Mouse (Mus musculus) adrenal gland, postnatal 36 days (tissue): Measurements from ENCODE around the gene Tedc1. TPM values are rescaled to one million over a fixed set of nuclear protein-coding genes. Genes with fewer than 3 reads are reported as not detected.
"Not testable (repeated sequence)": the region's sequence is repeated elsewhere in the genome, so short reads cannot be mapped to it uniquely, and the experiment has no call there.

Source experiments
- DNase-seq, 2 experiments: peaks; one replicate each; pipeline ENCODE4 v3.0.0; 2021; ENCODE audit warnings: mixed read lengths in 1 of 2
- total RNA-seq, 2 experiments: library from RNA; stranded (reverse); gene quantifications; 2 replicates each; pipeline ENCODE4 v1.2.3; 2021

Tedc1 gene
- total RNA-seq, 2 experiments from 2014 or later, result 1.7 TPM

DNA sequence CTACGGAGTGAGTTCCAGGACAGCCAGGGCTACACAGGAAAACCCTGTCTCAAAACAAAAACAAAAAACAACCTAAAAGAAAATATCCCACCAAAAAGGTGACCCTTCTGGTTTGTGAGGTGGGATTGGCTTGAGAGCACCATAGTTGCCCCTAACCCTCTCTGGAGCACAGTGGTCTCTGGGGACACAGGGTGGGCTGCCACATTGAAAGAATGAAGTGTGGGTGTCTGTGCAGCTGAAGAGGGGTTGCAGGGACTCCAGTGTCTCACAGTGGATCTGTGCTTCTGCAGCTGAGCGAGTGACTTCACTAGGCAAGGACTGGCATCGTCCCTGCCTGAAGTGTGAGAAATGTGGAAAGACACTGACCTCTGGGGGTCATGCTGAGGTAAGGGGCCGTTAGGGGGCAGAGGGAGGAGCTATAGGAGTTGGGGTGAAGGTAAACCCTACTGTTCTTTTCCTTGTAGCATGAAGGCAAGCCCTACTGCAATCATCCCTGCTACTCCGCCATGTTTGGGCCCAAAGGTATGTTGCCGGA, 3.2 kb upstream of the Tedc1 start:
- no peak for DNase-seq

DNA sequence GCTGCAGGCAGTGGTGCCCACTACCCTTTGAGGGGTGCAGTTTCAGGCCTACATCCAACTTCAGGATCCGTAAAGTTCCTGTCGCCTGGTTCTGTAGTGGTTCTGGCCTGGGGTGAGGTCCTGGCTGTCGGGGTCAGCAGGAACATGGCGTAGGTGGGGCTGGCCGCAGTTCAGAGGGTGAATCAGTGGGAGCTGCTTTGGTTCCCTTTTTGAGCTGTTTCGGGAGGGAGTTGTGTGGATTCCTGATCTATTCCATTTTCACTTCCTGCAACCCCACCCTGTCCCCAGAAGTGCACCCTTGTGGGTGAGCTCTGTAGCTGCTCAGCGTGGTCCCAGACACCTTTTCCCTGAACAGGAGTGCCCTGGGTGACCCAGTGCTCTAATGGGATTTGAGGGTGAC, 2.2 kb upstream of the Tedc1 start:
- DNase-seq, result no peak

DNA sequence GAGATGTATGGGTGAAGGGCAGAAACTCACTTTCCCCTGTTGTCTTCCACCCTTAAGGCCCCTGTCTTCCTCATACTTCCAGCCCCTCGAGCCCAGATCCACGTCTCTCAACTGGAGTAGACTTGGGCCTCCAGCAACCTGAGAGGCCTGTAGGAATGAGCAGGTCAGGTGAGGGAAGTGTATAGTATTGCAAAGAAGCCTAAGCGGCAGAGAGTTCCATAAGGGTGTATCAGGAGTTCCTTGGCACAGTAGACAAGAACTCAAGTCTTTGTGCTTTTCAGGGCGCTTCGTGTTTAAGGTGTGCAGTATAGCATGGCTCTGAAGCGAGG, 1.5 kb upstream of the Tedc1 start:
- no peak for DNase-seq

DNA sequence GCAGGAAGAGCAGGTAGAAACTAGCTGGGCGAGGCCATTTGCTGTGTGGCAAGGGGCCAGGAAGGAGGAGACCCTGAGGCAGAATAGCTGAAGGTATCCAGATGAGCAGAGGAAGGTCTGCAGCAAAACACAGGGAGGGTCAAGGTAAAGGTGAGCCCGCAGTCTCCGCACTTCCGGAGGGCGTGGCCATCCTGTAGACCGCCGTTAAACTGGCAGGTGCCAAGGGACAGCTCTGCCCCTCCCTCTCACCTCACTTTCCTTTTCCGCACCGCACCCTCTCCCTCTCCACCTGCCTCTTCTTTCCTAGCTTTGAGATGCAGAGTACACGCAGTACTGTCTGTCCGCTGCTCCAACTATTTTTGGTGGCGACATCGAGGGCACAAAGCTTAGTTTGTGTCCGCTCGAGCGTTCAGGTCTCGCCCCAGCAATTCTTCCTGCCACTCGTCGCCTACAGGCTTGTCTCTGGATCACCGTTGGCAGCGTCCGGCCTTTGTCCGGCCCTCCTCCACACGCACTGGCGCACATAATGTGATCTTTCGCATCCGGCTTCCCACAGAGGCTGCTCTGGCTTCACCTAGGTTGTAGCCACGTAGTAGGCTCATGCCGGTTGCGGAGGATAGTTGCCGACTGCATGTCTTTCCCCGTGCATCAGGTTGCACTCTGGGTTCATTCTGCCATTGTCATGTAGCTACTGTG, 997 bp upstream of the Tedc1 start:
- peak; percentile 60 to 63 for DNase-seq

DNA sequence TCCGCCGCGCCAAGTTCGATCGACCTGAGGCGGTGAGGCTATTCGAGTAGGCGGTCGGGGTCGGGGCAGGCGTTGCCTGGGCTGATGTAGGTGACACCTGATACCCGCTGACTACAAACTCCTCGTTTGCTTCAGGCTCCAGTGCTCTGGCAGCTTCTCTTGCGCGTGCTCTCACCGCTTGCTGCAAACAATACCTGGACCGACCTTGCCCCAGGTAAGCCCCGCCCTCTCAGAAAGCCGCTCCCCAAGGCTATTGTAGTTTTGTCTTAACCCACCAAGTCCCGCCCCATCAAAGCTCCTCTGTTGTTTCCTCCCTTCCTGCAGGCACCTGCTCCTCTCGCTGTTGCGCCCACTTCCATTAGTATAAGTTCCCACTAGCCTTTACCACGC, 314 bp downstream of the Tedc1 start:
- DNase-seq, result no peak

DNA sequence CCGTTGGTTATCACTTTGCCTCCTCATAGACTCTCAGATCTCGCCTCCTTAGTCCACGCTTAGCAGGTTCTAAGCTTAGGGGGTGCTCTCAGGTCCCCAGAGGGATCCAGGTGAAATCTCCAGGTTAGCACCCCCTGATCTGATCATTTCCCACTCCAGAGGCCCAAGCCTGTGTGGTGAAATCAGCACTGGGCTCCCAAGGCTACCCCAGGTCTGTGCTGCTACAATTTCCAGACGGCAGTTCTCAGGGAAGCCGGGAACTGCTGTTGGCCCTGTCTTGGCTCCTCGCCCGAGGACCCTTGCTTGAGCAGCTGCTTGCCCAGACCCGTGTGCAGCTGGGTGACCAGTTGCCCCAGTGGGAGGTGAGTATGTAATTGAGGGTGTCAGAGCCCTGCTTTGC, 781 bp downstream of the Tedc1 start:
- DNase-seq, result no peak

DNA sequence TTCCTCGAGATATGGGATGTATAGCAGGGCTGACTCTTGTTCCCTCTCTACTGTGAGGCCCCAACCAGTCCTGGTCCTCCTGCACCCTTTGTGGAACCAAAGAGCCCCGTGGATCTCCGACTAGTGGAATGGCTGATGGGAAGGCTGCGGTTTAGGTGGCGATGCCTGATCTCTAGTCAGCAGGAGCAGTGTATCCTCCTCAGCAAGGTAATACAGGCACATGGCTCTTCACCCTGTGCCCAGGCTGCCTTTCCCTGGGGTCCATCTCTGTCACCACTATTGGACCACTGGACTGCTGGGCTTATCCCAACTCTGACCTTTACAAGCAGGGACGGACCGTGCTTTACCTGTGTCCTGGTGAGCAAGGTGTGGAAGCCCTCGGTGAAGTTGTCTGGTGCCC, 1.3 kb downstream of the Tedc1 start:
- no peak for DNase-seq

DNA sequence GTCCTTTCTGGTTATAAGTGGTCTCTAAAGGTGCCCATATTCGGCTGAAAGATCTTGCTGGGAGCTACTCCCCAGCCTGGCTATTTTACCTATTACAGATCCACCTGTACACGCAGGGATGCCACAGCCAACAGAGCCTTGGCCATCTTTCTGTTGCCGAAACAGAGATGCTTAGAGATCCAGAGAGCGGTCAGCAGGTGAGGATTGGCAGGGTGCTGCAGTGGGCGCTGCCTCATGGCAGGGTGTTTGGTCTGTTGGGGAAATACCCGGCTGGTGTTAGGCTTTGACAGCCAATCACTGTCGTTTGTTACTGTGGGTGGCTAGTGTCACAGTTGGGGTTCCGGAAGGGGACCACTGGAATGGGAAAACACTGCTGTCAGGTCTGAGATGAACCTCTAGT, 1.8 kb downstream of the Tedc1 start:
- no peak for DNase-seq

DNA sequence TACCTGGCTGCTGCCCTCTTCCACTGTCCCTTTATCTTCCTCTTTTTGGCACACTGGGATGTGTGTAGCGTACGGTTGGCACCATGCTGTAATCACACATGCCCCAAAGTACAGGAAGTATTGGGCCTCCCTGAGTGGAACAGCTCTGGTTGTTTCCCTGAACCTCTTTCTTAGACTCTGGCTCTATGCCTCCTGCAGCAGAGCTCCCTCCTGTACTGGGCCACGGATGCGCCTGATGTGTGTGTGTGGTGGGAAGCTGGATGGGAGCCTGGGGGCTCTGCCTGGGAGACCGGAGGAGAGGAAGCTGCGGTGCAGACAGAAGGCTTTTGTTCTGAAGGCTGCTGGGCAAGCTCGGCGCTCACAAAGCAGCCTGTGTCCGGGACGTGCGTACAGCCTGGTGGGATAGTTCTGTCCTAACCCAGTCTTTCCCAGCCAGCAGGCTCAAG, 7.4 kb downstream of the Tedc1 start:
- DNase-seq, result no peak

DNA sequence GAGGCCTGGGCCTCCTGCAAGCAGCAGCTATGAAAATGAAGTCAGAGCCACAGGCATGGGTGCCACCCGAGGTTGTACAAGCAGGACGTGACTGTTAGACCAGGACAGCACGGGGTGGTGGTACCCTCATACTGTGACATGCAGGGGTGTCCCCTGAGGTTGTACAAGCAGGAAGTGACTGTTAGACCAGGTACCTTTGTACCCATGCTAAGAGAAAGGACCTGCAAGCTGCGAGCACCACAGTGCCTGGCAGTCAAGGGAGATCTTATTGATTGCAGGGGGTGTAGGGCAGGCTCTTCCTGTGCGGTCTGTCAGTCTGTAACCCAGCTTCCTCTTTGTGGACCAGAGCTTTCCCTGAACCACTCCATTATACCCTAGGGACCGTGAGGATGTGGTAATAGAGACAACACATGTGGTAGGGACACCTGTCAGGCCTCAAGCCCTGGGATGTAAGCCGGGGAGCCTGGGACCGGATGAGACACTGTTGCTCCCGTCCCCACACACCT, 11.9 kb downstream of the Tedc1 start:
- DNase-seq, result no peak

DNA sequence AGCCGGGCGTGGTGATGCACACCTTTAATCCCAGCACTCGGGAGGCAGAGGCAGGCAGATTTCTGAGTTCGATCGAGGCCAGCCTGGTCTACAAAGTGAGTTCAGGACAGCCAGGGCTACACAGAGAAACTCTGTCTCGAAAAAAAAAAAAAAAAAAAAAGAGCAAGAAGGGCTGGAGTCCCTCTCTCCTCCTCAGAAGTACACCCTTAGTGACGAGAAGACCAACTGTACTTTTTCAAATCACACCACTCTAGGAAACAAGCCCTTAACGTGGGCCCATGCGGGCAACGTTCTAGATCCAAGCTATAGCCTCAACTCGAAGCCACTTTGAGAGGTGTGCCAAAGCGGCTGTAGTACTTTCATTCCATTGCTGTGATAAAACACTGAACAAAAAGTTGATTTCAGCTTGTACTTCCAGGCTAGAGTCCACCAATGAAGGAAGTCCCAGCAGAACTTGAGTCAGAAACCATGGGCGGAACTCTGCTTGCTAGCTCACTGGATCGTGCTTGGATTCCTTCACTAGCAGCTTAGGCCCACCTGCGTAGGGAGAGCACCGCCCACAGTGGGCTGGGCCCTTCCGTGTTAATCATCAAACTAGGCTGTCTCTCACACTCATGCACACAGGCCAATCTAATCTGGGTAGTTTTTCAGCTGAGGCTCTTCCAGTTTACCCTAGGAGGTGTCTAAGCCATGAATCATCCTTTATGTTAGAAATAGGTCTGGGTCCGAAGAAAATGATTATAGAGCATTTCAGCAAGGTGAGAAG, 20.9 kb downstream of the Tedc1 start:
- no peak for DNase-seq

DNA sequence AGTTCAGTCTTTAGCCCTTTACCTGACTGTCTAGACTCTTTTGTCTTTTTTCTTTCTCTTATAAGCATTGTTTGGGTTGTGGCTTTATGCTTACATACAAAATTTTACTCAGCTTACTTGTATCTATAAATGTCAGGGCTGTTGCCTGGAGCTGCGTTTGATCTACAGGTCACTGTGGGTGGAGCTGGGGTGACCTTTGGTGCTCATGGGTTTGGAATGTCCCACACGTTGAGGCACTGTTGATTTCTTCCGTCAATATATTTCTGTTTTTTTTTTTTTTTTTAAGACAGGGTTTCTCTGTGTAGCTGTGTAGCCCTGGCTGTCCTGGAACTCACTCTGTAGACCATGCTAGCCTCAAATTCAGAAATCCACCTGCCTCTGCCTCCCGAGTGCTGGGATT, 24.8 kb downstream of the Tedc1 start:
- DNase-seq, result peak; percentile 61 to 68

DNA sequence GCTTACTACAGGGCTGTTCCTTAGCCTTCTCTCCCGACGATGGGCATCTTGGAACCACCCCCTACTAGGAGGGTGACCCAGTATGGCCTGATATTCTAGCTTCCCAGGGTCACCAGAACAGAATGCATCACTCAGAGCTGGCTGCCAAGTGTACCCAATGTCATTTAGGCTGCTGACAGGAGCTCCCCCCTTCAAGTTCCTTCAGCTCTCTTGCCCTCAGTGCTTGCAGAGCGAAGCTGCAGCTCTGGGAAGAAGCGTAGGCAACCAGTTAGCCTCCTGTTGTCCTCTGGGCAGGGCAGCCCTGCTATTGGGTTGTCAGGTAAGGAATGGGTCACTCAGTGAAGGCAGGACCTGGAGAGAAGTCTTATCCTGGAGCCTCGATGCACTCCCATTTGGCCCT, 28.7 kb downstream of the Tedc1 start:
- DNase-seq, result peak; percentile 24 to 30

DNA sequence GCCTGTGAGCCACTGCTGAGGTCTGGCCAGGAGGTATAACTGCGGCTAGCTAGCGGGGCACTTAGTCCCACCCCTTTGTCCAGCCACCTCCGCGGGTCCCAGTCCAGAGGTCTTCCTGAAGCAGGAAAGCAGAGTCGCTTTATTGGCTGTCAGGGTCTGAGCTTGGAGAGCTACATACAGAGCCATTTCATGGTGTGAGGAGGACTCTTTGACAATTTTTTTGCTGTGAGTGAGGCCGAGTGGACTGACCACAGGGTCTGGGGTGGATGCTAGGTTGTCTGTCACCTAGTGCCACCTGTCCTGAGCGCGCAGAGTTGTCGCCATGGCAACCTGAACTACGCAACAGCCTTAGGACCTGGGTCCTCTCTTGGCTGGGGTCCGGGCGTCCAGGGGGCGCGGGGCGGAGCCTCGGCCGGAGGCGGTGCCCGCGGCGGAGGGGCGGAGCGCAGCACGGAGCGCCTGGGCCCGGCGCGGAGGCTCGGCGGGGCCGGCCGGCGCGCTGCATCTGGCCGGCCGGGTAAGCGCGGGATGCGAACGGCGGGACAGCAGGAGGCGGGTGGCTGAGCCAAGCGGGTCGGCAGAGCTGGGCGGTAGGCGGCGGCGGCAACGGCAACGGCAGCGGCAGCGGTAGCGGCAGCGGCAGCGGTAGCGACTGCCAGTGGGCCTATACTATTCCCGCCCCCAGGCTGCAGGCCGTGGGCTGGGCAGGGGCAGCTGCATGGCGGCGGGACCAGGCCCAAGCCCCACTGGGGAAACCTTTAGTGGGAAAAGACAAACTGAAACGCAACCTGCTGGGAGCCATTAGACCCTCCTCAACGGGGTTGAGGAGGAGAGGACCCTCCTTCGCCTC, 29.4 kb downstream of the Tedc1 start, which contains the start of gene Tmem121:
Gene Tmem121, plus strand, starts transcription at position 489 of the 850 bp plus-strand sequence.
- peak; percentile 47 to 64 for DNase-seq

DNA sequence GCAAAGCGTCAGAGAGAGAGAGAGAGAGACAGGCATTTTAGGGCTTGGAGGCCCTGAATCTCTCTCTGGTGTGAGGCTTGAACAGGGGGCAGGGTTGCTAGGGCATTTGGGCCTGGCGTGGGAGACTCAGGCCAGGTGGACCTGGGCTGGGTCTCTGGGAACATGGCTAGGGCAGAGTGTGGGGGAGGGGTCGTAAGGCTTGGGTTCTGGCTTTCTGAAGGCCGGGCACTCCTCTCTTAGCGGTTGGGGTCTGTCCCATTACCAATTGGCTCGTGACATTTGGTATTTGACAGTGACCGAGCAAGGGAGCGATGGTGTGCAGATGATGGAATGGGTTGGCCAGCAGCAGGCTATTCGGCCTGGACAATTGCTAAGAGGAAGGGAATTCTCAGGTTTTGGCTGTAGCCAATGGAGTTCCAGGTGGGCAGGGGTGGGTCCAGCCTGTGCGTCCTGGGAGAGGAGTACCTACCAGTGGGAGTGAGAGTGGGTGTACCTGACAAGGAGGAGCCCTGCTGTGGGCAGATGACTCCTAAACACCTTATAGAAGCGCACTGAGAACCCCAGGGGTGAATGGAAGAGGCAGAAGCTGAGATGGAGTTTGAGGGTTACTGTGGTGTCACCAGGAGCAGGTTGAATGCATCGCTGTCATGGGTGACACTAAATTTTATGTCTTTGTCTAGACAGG, 30.2 kb downstream of the Tedc1 start:
- no peak for DNase-seq

DNA sequence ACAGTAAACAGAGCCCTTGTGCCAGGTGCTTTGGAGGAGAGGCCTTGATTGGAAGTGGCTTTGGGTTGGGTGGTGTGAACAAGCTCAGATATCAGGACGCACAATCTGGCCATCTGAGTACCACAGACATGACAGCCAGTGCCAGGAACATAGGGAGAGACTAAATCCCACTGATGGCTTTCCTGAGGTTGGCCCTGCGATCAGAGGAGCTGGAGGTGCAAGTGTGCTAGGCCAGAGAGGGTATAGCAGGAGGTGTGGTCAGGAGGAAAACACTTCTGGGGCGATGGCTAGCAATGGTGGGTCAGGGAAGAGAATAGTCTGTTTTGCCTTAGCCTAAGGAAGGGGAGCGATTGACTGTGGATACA, 30.8 kb downstream of the Tedc1 start:
- DNase-seq, result no peak

DNA sequence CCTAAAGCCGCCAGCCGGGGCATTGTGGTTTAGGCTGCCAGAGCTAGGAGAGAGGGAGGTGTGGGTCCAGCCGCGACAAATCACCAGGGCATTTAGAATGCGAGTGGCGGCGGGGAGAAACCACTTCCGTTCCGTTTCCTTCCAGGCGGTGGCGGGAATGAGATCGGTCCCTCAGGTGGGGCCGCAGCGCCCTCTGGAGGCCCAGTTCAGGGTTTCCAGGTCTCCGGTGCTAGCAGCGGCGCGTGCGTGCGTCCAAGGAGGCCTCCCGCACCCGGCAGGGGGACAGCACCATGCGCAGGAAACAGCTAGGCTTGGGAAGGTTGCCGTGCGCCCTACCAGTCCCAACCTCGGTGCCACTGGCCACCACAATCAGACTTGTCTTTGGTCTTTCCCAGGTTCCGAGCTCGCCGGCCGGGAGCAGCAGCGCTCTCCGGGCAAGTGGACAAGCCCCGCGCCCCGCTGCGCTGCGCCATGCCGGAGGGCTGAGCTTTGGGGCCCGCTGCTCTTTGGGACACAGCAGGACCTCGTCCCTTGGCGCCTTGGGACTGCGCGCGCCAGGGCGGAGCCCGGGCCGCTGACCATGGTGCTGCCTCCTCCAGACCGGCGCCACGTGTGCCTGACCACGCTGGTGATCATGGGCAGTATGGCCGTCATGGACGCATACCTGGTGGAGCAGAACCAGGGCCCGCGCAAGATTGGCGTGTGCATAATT, 31.5 kb downstream of the Tedc1 start:
- DNase-seq, result peak; percentile 86 to 90

DNA sequence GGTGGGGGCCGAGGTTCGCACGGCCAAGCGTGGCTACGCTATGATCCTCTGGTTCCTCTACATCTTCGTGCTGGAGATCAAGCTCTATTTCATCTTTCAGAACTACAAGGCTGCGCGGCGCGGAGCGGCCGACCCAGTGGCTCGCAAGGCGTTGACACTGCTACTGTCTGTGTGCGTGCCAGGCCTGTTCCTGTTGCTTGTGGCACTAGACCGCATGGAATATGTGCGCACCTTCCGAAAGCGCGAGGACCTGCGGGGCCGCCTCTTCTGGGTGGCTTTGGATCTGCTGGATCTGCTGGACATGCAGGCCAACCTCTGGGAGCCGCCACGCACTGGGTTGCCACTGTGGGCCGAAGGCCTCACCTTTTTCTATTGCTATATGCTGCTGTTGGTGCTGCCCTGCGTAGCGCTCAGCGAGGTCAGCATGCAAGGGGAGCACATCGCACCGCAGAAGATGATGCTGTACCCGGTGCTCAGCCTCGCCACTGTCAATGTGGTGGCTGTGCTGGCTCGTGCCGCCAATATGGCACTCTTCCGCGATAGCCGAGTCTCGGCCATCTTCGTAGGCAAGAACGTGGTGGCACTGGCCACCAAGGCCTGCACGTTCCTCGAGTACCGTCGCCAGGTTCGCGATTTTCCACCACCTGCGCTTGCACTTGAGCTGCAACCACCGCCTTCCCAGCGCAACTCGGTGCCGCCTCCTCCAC, 32.3 kb downstream of the Tedc1 start:
- no peak for DNase-seq

DNA sequence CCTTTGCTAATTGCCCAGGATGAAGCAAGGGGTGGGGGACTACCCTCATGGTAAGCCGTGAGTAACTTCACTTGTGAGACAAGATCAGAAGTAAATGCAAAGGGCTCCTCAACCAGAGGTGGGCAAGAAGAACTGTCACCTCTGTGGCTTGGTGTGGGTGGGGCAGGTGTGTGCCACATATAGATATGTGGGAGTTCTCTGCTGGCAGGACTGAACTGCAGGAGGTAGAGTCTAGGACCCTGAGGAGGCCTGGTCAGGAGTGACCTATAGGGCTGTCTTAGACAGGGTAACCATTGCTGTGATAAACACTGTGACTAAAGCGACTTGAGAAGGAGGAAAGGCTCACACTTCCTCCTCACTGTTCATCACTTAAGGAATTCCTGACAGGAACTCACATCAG, 37.2 kb downstream of the Tedc1 start:
- no peak for DNase-seq

DNA sequence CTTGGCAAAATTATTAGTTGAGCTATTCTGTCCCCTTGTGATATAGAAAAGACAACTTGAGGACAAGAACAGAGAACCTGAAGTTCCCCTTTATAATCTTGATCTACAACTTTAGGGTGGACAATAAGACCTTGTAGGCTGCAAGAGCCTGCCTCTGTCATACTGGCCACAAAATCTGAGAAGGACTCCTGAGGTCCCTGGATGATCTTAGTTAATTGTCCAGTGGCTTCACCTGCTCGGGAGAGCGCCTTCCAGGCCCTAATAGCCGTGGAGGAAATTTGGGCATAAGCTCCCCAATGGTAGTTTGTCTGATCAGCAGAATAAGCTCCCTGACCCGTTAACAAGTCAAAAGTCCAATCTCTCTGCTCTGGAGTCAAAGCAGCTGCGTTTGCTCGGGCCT, 42.9 kb downstream of the Tedc1 start:
- not testable (repeated sequence) for DNase-seq

DNA sequence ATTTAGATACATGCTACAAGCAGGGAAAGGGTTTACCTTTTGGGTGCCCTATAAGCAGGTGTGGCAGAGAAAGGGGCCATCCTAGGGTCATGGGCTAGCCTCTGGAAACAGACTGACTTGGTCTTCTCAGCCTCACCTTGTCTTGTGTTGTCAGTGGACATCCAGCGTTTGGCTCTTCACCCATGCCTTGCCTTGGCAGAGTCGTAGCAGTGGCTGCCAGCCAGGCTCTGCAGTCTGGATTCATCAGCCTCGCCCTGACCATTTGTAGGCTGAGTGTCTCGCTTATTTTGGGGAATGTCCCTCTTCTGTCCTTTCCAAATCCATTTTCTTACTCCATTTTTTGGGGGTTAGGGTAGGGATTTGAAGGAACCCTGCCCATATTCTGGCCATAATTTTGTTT, 45.1 kb downstream of the Tedc1 start:
- peak; percentile 68 to 70 for DNase-seq
